Mouse (Mus musculus) gastrocnemius, adult 18-20 months (tissue): Measurements from ENCODE around the gene Sh3pxd2b. TPM values are rescaled to one million over a fixed set of nuclear protein-coding genes. Genes with fewer than 3 reads are reported as not detected.

Source experiments
- DNase-seq: peaks from one replicate; pipeline ENCODE4 v3.0.0; 2021; ENCODE audit warnings: low spot score
- total RNA-seq, 2 experiments: library from RNA; stranded (reverse); gene quantifications; 2 replicates each; pipeline ENCODE4 v1.2.3; 2021

The Sh3pxd2b gene
- total RNA-seq, 2 experiments from 2014 or later = 4.2 to 4.6 TPM

- DNase-seq = no peak
These were observed 25.8 kb downstream of the Sh3pxd2b start for GRCm38 (mm10) chr11:32373266-32374026.

GRCm38 (mm10) chr11:32374027-32374589 is 26.5 kb downstream of the Sh3pxd2b start:
- no peak for DNase-seq

GRCm38 (mm10) chr11:32375104-32375535 is 27.5 kb downstream of the Sh3pxd2b start:
- peak; percentile 81 for DNase-seq

GRCm38 (mm10) chr11:32376086-32376485 is 28.5 kb downstream of the Sh3pxd2b start:
- no peak for DNase-seq

- no peak for DNase-seq
These were observed 32.3 kb downstream of the Sh3pxd2b start for GRCm38 (mm10) chr11:32379910-32380309.

GRCm38 (mm10) chr11:32383341-32384134 is 35.9 kb downstream of the Sh3pxd2b start:
- DNase-seq = peak; percentile 76

- no peak for DNase-seq
These were observed 36.6 kb downstream of the Sh3pxd2b start for GRCm38 (mm10) chr11:32384135-32384801.

GRCm38 (mm10) chr11:32386043-32386442 is 38.4 kb downstream of the Sh3pxd2b start:
- DNase-seq = no peak

- no peak for DNase-seq
These were observed 40.4 kb downstream of the Sh3pxd2b start for GRCm38 (mm10) chr11:32388064-32388463.

GRCm38 (mm10) chr11:32393095-32393494 is 45.5 kb downstream of the Sh3pxd2b start:
- no peak for DNase-seq

GRCm38 (mm10) chr11:32395791-32396190 is 48.2 kb downstream of the Sh3pxd2b start:
- no peak for DNase-seq

GRCm38 (mm10) chr11:32398446-32398845 is 50.8 kb downstream of the Sh3pxd2b start:
- peak; percentile 71 for DNase-seq

GRCm38 (mm10) chr11:32399261-32399660 is 51.6 kb downstream of the Sh3pxd2b start:
- no peak for DNase-seq

GRCm38 (mm10) chr11:32402712-32403111 is 55.1 kb downstream of the Sh3pxd2b start:
- DNase-seq = no peak

- no peak for DNase-seq
These were observed 57.1 kb downstream of the Sh3pxd2b start for GRCm38 (mm10) chr11:32404708-32405107.

GRCm38 (mm10) chr11:32407863-32408262 is 60.2 kb downstream of the Sh3pxd2b start:
- no peak for DNase-seq

GRCm38 (mm10) chr11:32409052-32409451 is 61.4 kb downstream of the Sh3pxd2b start:
- no peak for DNase-seq

- no peak for DNase-seq
These were observed 62.4 kb downstream of the Sh3pxd2b start for GRCm38 (mm10) chr11:32409823-32410562.

GRCm38 (mm10) chr11:32420001-32420400 is 72.4 kb downstream of the Sh3pxd2b start:
- DNase-seq = no peak

- no peak for DNase-seq
These were observed 75.7 kb downstream of the Sh3pxd2b start for GRCm38 (mm10) chr11:32423311-32423710.

GRCm38 (mm10) chr11:32424600-32424999 is 77.0 kb downstream of the Sh3pxd2b start:
- DNase-seq = no peak
